Mouse (Mus musculus): ENCODE results near the gene Prss56. TPM values are rescaled to one million over a fixed set of nuclear protein-coding genes. Genes with fewer than 3 reads are reported as not detected.

Gene Prss56
- polyA plus RNA-seq, 1 experiment from 2014 or later = not detected

DNA sequence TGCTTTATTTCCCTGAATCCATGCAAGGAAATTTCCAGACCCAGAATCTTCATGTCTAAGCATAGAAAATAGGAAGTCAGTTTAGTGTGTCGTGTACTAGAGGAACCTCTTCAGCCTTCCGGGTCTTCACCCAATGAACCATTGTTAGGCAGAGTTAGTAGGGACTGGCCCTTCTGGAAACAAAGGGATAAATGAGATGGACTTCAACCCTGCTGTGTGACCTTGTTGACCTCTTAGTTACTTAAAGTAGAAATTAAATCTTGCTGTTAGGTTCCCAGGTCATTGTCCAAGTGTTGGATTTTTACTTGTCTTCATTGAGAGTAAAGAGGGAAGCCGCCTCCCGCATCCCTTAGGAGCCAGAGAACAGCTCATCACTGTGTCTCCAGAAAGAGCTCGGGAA, 47.5 kb downstream of the Prss56 start:
- Histone ChIP-seq H3K9me3 (replicated peaks; ENCODE audit: control insufficient read depth, low read length, poor library complexity, severe bottlenecking) (no peaks in the 10 kb centered on the region), H3K4me2 (ENCODE audit: low read length) (no peak overlapping the region), H3K4me3 (ENCODE audit: low read depth, low read length) (no peak overlapping the region), H3K27me3 (ENCODE audit: control insufficient read depth, insufficient read depth, low read depth, low read length) (no peaks in the 10 kb centered on the region), H3K9ac (ENCODE audit: low read depth, low read length) (no peak overlapping the region), H3K4me1 (ENCODE audit: control insufficient read depth, insufficient read depth, low read length) (no peaks in the 10 kb centered on the region), H3K36me3 (ENCODE audit: control insufficient read depth, insufficient read depth, low read length) (peaks cover 39% of the 10 kb centered on the region), H3K27ac (ENCODE audit: low read length) (no peak overlapping the region)
- no peak for ATAC-seq
- 68% methylated on average over 5 of the region's 5 CpGs for WGBS

DNA sequence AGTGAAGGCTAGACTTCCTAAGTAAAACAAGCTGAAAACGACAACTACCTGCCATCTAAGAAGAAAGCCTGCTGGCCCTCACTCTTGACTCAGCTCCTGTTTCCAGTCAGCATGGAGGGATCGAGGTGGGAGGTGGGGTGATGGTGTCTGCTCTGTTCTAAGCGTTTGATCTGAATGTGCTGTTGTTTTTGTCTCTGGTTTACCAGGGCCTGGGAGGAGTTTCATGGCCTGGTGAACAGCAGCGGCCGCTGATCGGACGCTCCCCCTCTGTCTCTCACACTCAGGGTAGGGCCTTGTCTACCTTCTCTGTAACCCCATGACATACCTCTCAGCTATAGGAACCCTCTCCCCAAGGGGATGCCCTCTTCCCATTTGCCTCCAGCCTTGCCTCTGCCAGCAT, 49.1 kb downstream of the Prss56 start:
- Histone ChIP-seq H3K27ac (ENCODE audit: low read length) (no peak overlapping the region), H3K4me2 (ENCODE audit: low read length) (no peak overlapping the region), H3K36me3 (ENCODE audit: control insufficient read depth, insufficient read depth, low read length) (peaks cover 38% of the 10 kb centered on the region), H3K9ac (ENCODE audit: low read depth, low read length) (no peak overlapping the region), H3K4me3 (ENCODE audit: low read depth, low read length) (no peak overlapping the region), H3K4me1 (ENCODE audit: control insufficient read depth, insufficient read depth, low read length) (no peaks in the 10 kb centered on the region), H3K27me3 (ENCODE audit: control insufficient read depth, insufficient read depth, low read depth, low read length) (no peaks in the 10 kb centered on the region), H3K9me3 (replicated peaks; ENCODE audit: control insufficient read depth, low read length, poor library complexity, severe bottlenecking) (no peaks in the 10 kb centered on the region)
- no peak for ATAC-seq
- 74% methylated on average over 7 of the region's 7 CpGs for WGBS

Other genes with a start within 250 kb of the Prss56 start
- not detected in 2 replicates for gene Alppl2, start 93.4 kb upstream of the Prss56 start, polyA plus RNA-seq (2015; fragmentation: Nextera tagmentation; extraction: Ambion mirVana)
- not detected in 2 replicates for gene Alpi, start 81.7 kb upstream of the Prss56 start, polyA plus RNA-seq (2015; fragmentation: Nextera tagmentation; extraction: Ambion mirVana)
- gene Akp3, start 58.3 kb upstream of the Prss56 start, polyA plus RNA-seq (2015; fragmentation: Nextera tagmentation; extraction: Ambion mirVana) = not detected in 2 replicates
- 14.4 and 25.7 TPM in 2 replicates for gene Ecel1, start 26.8 kb upstream of the Prss56 start, polyA plus RNA-seq (2015; fragmentation: Nextera tagmentation; extraction: Ambion mirVana)
- not detected in 2 replicates for gene Chrnd, start 7.3 kb downstream of the Prss56 start, polyA plus RNA-seq (2015; fragmentation: Nextera tagmentation; extraction: Ambion mirVana)
- not detected in 2 replicates for gene Chrng, start 21.3 kb downstream of the Prss56 start, polyA plus RNA-seq (2015; fragmentation: Nextera tagmentation; extraction: Ambion mirVana)
- gene Eif4e2, start 30.6 kb downstream of the Prss56 start, polyA plus RNA-seq (2015; fragmentation: Nextera tagmentation; extraction: Ambion mirVana) = 86.6 and 92.5 TPM in 2 replicates
- gene Efhd1, start 81.0 kb downstream of the Prss56 start, polyA plus RNA-seq (2015; fragmentation: Nextera tagmentation; extraction: Ambion mirVana) = 0.36 and 1.4 TPM in 2 replicates
- gene Gigyf2, start 143.7 kb downstream of the Prss56 start, polyA plus RNA-seq (2015; fragmentation: Nextera tagmentation; extraction: Ambion mirVana) = 66.4 and 75.4 TPM in 2 replicates
- 7.0 and 8.0 TPM in 2 replicates for gene Kcnj13, start 211.4 kb downstream of the Prss56 start, polyA plus RNA-seq (2015; fragmentation: Nextera tagmentation; extraction: Ambion mirVana)

Data from midbrain, embryonic 16.5 days (tissue).